Comparison of ENCODE assay signal across 8 mouse cellular contexts in the genomic region with DNA sequence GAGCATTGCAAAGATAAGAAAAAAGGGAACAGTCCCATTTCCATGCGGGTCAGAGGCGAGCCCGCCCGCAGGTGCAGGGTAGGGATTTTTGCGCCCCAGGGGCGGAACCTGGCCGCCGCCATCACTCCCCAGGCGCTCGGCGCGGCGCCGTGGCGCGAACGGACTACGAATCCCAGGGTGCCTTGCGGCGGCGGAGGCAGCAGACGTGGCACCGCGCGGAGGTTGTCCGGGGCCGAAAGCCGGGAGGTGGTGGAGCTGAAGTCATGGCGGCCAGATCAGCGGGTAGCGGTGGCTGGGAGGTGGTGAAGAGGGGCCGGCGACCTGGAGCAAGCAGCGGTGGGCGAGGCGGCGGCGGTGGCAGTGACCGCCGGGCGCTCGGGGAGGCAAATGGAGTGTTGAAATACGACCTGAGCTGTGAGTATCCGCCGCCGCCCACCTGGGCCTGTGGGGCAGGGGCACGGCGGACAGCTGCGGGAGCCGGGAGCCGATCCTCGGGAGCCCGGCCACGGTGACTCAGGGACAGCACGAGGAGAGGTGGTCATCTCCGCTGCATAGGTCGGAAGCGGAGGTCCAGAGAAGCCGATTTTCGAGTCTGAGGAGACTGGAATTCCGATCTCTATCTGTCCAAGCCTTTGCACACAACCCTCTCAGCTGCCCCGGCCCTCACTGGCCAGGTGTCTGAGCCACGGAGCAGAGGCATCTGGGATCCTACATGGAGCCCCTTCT. TPM values are rescaled to one million over a fixed set of nuclear protein-coding genes. Genes with fewer than 3 reads are reported as not detected.
DNase-seq lines count a peak whose midpoint lies in the region; ATAC-seq lines count a peak whose summit lies in the region.

No protein-coding gene starts in this region.

- peak overlapping the region; percentile 60; the same call in 1 of the 2 replicates for H3K27ac ChIP-seq in intestine, embryonic 15.5 days
- H3K27ac ChIP-seq in midbrain, embryonic 10.5 days (replicated peaks) = peak overlapping the region; percentile 90

- peak overlapping the region; percentile 88 for H3K4me3 ChIP-seq in intestine, embryonic 15.5 days (replicated peaks)
- H3K4me3 ChIP-seq in midbrain, embryonic 10.5 days = peak overlapping the region; percentile 86

- H3K36me3 ChIP-seq in intestine, embryonic 15.5 days = peaks cover 30% of the 10 kb centered on the region
- H3K36me3 ChIP-seq in midbrain, embryonic 10.5 days = peaks cover 69% of the 10 kb centered on the region

- peaks cover 12% of the 10 kb centered on the region for H3K4me1 ChIP-seq in intestine, embryonic 15.5 days (replicated peaks)
- H3K4me1 ChIP-seq in midbrain, embryonic 10.5 days = peaks cover 21% of the 10 kb centered on the region

- peak; percentile 98 for ATAC-seq in intestine, embryonic 15.5 days

- no peaks in the 10 kb centered on the region for H3K27me3 ChIP-seq in intestine, embryonic 15.5 days (replicated peaks)
- no peaks in the 10 kb centered on the region for H3K27me3 ChIP-seq in midbrain, embryonic 10.5 days (ENCODE audit: low read depth, poor library complexity, severe bottlenecking)

- intact Hi-C loops in left cerebral cortex, postnatal 36 days (cut with DNase I) = no loop called here

- no peaks in the 10 kb centered on the region for H3K9me3 ChIP-seq in intestine, embryonic 15.5 days
- no peaks in the 10 kb centered on the region for H3K9me3 ChIP-seq in midbrain, embryonic 10.5 days (replicated peaks)

- peak overlapping the region; percentile 95 for H3K9ac ChIP-seq in intestine, embryonic 15.5 days

- peak; percentile 96 for DNase-seq in adrenal gland, adult 2 months
- DNase-seq in embryo, embryonic 10.5 days (ENCODE audit: low spot score) = peak; percentile 90
- peak; percentile 90 for DNase-seq in gastrocnemius, postnatal 25 days
- DNase-seq in left cerebral cortex, postnatal 36 days (ENCODE audit: low spot score in 2 of 2) = peak; percentile 92 to 93
- DNase-seq in midbrain, embryonic 10.5 days (ENCODE audit: low spot score) = peak; percentile 89
- DNase-seq in right cerebral cortex, postnatal 36 days (ENCODE audit: low spot score in 2 of 2) = peak; percentile 85
- peak; percentile 89 to 93 for DNase-seq in urinary bladder, postnatal 4 days (ENCODE audit: low spot score in 2 of 2)

- WGBS in intestine, embryonic 15.5 days = under 1% methylated on average over 63 of the region's 63 CpGs
- WGBS in midbrain, embryonic 10.5 days = under 1% methylated on average over 63 of the region's 63 CpGs

- peak overlapping the region; percentile 71 for H3K4me2 ChIP-seq in intestine, embryonic 15.5 days (replicated peaks)

RNA-seq across cellular contexts. Expression of gene Tmem214, which starts 1.8 kb away (rescaled TPM):
- 10 to 100 TPM; 51.9 to 62.2 TPM for total RNA-seq in adrenal gland, adult 2 months (2021)
- polyA plus RNA-seq in adrenal gland, adult 2 months (2012; rRNA removed) = 87.6 and 96.9 TPM in 2 replicates
- total RNA-seq in gastrocnemius, postnatal 25 days (2021) = 10 to 100 TPM; 25.2 to 35.0 TPM
- 72.3 and 76.3 TPM in 2 replicates for polyA plus RNA-seq in intestine, embryonic 15.5 days (2015; fragmentation: Nextera tagmentation; extraction: Ambion mirVana)
- total RNA-seq in left cerebral cortex, postnatal 36 days (2021) = 10 to 100 TPM; 51.9 to 79.5 TPM
- 63.3 and 63.6 TPM in 2 replicates for polyA plus RNA-seq in midbrain, embryonic 10.5 days (2016; fragmentation: Nextera tagmentation; extraction: Ambion mirVana)

RNA-seq across cellular contexts. Expression of gene Agbl5, which starts 18.9 kb away (rescaled TPM):
- total RNA-seq in adrenal gland, adult 2 months (2021) = 1 to 10 TPM; 7.6 to 9.2 TPM
- polyA plus RNA-seq in adrenal gland, adult 2 months (2012; rRNA removed) = 25.3 and 27.5 TPM in 2 replicates
- total RNA-seq in gastrocnemius, postnatal 25 days (2021) = 1 to 10 TPM; 2.0 to 2.5 TPM
- polyA plus RNA-seq in intestine, embryonic 15.5 days (2015; fragmentation: Nextera tagmentation; extraction: Ambion mirVana) = 13.9 and 16.4 TPM in 2 replicates
- 10 to 100 TPM; 13.5 to 20.2 TPM for total RNA-seq in left cerebral cortex, postnatal 36 days (2021)
- 17.4 and 20.1 TPM in 2 replicates for polyA plus RNA-seq in midbrain, embryonic 10.5 days (2016; fragmentation: Nextera tagmentation; extraction: Ambion mirVana)

RNA-seq across cellular contexts. Expression of gene Ost4, which starts 38.0 kb away (rescaled TPM):
- 100 to 1,000 TPM; 256 to 264 TPM for total RNA-seq in adrenal gland, adult 2 months (2021)
- 120 and 143 TPM in 2 replicates for polyA plus RNA-seq in adrenal gland, adult 2 months (2012; rRNA removed)
- 100 to 1,000 TPM; 103 to 117 TPM for total RNA-seq in gastrocnemius, postnatal 25 days (2021)
- polyA plus RNA-seq in intestine, embryonic 15.5 days (2015; fragmentation: Nextera tagmentation; extraction: Ambion mirVana) = 449 and 476 TPM in 2 replicates
- total RNA-seq in left cerebral cortex, postnatal 36 days (2021) = 10 to 100 TPM; 82.6 to 97.0 TPM
- 380 and 415 TPM in 2 replicates for polyA plus RNA-seq in midbrain, embryonic 10.5 days (2016; fragmentation: Nextera tagmentation; extraction: Ambion mirVana)

RNA-seq across cellular contexts. Expression of gene Emilin1, which starts 43.6 kb away (rescaled TPM):
- total RNA-seq in adrenal gland, adult 2 months (2021) = 10 to 100 TPM; 40.3 to 62.0 TPM
- 64.1 and 75.1 TPM in 2 replicates for polyA plus RNA-seq in adrenal gland, adult 2 months (2012; rRNA removed)
- total RNA-seq in gastrocnemius, postnatal 25 days (2021) = 10 to 100 TPM in 1 of 2 experiments, 1 to 10 TPM in 1; 9.3 to 10.9 TPM
- 183 and 190 TPM in 2 replicates for polyA plus RNA-seq in intestine, embryonic 15.5 days (2015; fragmentation: Nextera tagmentation; extraction: Ambion mirVana)
- total RNA-seq in left cerebral cortex, postnatal 36 days (2021) = 1 to 10 TPM; 1.7 to 5.1 TPM
- 61.8 and 67.4 TPM in 2 replicates for polyA plus RNA-seq in midbrain, embryonic 10.5 days (2016; fragmentation: Nextera tagmentation; extraction: Ambion mirVana)

RNA-seq across cellular contexts. Expression of gene Khk, which starts 51.7 kb away (rescaled TPM):
- total RNA-seq in adrenal gland, adult 2 months (2021) = 10 to 100 TPM; 37.2 to 44.3 TPM
- polyA plus RNA-seq in adrenal gland, adult 2 months (2012; rRNA removed) = 43.9 and 60.3 TPM in 2 replicates
- 10 to 100 TPM; 25.2 to 34.5 TPM for total RNA-seq in gastrocnemius, postnatal 25 days (2021)
- 23.3 and 26.9 TPM in 2 replicates for polyA plus RNA-seq in intestine, embryonic 15.5 days (2015; fragmentation: Nextera tagmentation; extraction: Ambion mirVana)
- total RNA-seq in left cerebral cortex, postnatal 36 days (2021) = 10 to 100 TPM; 14.4 TPM
- 7.5 and 9.7 TPM in 2 replicates for polyA plus RNA-seq in midbrain, embryonic 10.5 days (2016; fragmentation: Nextera tagmentation; extraction: Ambion mirVana)

Comparison
In these comparisons a context has a peak if more than half of its experiments do, and no peak if none do; other contexts are left out.
1. Peak in every context shown above with its lines: DNase-seq, ATAC-seq, H3K4me3 ChIP-seq and H3K27ac ChIP-seq.